Mouse (Mus musculus) activated CD4-positive, CD25-positive, alpha-beta regulatory T cell, adult 4 months (primary cell): ENCODE results near the gene Mvb12b. TPM values are rescaled to one million over a fixed set of nuclear protein-coding genes. Genes with fewer than 3 reads are reported as not detected.
A peak's percentile ranks its signal among the peaks of the same experiment; 100 is the strongest.

Experiments
- ATAC-seq: one replicate; pipeline ENCODE4 v1.8.0; 2017
- polyA plus RNA-seq, 2 experiments: library from polyadenylated mRNA; unstranded; fragments of 100-300 nt; shearing (Covaris generic); gene quantifications; one replicate each; pipeline ENCODE4 v1.2.1; 2017

Mvb12b gene
- polyA plus RNA-seq, 2 experiments from 2014 or later = 1.4 to 2.3 TPM

GRCm38 (mm10) chr2:33842983-33843577 lies 44.7 kb downstream of the Mvb12b start:
- ATAC-seq = no peak

- no peak for ATAC-seq
These were observed 45.8 kb downstream of the Mvb12b start for GRCm38 (mm10) chr2:33841980-33842379.

GRCm38 (mm10) chr2:33840483-33840882 lies 47.3 kb downstream of the Mvb12b start:
- ATAC-seq = no peak

DNA sequence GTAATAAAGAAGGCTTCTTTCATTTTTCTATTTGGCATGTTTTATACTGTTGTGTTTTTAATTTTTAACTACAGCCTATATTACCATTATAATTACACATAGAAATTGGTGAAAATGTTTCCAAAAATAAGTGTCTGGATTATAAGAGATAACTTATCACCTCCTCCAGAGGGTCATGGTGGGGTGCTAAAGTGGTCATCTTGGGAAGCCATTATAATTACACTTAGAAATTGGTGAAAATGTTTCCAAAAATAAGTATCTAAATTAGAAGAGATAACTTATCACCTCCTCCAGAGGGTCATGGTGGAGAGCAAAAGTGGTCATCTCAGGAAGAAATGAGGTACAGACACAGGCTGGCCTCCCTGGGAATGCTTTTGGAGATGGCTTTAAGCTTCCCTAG lies 48.5 kb downstream of the Mvb12b start:
- ATAC-seq = no peak

DNA sequence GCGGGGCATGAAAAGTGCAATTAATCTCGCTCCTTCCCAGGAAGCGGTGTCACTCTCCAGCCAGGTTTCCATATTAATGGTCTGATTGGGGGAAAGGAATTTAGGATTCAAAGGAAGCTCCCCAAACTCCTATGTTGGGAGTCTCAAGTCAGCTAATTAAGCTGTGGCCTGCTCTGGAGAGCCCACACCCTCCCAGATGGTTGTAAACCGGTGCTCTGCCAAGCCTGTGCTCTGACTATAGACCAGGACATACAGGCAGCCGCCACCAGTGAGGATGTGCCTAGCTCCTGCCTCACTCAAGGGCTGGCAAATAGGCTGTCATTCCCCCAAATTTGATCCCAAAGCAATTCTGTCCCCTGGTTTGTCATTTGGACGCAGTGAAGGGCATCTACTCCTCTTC lies 50.4 kb downstream of the Mvb12b start:
- ATAC-seq = no peak

GRCm38 (mm10) chr2:33836660-33837213 lies 51.0 kb downstream of the Mvb12b start:
- no peak for ATAC-seq

- ATAC-seq = no peak
These were observed 52.7 kb downstream of the Mvb12b start for GRCm38 (mm10) chr2:33835038-33835437.

GRCm38 (mm10) chr2:33833902-33834301 lies 53.8 kb downstream of the Mvb12b start:
- no peak for ATAC-seq

- no peak for ATAC-seq
These were observed 57.9 kb downstream of the Mvb12b start for GRCm38 (mm10) chr2:33829870-33830269.

DNA sequence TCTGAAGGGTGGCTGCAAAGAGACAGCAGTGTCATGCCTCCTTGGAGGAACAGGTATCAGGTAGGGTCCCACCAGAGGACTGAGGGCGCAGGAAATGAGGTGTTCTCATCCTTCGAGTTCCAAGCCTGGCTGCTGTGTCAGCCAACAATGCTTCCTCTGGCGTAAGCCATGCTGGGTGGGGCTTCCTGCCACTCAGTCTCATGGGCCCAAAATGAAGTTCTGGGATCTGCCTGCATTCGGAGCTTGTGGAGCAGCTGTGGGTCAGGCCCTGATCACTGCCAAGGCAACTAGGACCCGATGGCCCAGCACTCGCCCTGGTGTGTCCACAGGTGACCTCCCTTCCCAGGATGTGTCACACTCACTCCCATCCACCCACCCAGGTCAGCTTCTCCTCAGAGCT lies 61.0 kb downstream of the Mvb12b start:
- ATAC-seq = no peak

DNA sequence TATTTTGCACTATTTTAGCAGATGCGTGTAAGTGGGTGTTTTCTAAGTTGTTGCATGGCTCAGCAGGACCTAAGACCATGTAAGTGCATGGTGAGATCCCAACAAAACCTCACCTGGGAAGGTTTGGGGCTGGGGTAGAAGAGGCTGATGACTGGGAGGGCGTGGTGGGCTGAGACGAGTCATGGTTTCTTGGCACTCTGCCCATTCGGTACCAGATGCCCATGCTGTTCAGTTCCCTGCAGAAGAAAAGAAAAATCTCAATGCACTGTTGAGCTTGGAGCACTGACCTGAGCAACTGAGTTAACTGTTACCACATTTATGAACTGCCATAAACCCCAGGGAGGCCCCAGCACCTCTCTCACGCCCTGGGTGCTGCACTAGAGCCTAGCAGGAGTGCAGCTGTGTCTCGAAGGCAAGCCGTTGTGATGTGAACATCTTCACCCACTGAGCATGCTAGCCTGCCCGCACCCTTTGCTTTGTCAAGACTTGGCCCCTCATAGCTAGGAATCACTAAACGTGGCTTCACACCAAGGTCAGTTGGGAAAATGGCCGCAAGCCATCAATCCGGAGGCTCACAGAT lies 62.7 kb downstream of the Mvb12b start:
- no peak for ATAC-seq

- ATAC-seq = peak; percentile 79
These were observed 65.8 kb downstream of the Mvb12b start for GRCm38 (mm10) chr2:33821677-33822607.

DNA sequence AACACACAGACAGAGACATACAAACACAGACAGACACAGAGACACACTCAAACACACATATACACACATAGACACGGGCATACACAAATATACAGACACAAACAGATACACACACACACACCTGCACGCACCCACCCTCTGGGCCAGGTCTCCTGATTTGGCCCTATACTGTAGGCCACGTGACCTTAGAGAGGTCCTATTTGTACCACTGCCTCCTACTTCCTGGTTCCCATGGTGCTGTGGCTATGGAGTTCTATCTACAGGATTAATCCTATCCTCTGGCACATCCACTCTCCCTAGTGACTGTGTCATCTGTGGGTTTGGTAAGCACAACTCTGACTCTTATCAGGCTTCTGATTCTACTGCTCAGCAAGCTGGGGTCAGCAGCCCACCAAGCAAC lies 67.3 kb downstream of the Mvb12b start:
- ATAC-seq = no peak

DNA sequence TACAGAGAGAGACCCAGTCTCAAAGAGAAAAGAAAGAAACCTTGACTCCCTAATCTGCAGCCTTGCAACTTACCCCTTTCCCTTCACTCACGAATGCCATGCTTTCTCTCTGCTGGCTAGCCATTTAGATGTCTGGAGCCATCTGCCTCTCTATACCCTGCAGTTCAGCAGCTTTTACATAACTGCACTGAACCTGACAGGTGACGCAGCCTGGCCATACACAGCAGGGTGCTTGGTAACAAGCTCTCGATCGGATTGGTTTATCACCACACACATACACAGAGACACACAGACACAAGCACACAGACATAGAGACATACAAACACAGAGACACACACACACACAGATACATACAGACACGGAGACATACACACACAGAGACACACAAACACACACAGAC lies 67.7 kb downstream of the Mvb12b start:
- no peak for ATAC-seq

GRCm38 (mm10) chr2:33818385-33818784 lies 69.4 kb downstream of the Mvb12b start:
- ATAC-seq = no peak

GRCm38 (mm10) chr2:33817663-33818346 lies 69.9 kb downstream of the Mvb12b start:
- peak; percentile 61 for ATAC-seq

GRCm38 (mm10) chr2:33817080-33817479 lies 70.7 kb downstream of the Mvb12b start:
- ATAC-seq = no peak

DNA sequence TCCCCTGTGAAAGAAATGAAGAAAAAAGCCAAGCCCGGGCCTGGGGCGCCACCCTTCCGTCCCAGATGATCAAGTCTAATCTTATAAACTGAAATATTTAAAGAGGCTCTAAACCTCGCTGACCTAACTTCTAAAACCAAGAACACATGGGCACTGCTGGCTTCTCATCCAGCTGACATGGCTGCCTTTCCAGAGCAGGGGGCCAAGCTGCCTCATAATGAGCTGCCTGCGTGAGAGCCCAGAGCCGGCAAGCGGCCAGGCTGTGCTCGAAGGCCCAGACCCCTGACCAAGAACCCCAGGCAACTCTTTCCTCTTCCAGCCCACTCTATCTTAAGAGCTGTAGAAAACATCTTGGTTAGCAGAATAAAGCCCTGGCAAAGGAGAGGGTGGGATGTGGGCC lies 73.2 kb downstream of the Mvb12b start:
- no peak for ATAC-seq

DNA sequence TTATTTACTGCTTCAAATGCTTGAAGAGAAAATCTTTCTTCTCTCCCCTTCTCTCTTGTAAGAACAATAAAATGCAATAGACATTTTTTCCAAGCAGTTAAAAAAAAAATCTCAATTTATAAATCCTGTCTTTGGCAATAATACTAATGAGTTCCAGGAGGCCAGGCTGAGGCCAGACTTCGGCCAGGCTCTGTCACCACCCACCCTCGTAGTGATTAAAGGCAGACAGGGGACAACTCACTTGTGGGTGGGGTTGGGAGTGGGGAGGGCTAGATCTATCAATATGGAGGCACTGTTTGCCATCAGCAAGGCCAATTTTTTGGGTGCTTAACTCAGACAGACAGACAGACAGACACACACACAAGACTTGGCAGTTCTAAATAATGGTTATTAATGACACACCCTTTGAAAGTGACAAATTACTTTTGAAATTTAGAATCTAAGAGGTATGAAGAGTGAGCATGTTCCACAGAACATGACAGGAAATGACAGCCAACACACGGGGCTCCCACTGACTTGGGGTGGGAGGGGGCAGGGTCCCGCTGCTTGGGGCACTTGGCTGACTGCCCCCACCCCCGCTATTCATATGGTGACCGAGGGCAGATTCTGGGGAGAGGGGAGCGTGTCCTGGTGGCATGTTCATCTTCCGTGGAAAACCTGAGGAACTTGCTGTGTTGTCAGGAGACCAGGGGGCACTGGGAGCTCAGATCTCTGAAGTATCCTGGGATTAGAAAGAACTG lies 74.1 kb downstream of the Mvb12b start:
- ATAC-seq = no peak

GRCm38 (mm10) chr2:33812980-33813379 lies 74.8 kb downstream of the Mvb12b start:
- ATAC-seq = no peak

GRCm38 (mm10) chr2:33811349-33811890 lies 76.3 kb downstream of the Mvb12b start:
- no peak for ATAC-seq

GRCm38 (mm10) chr2:33809081-33809480 lies 78.7 kb downstream of the Mvb12b start:
- no peak for ATAC-seq
